Mouse (Mus musculus): ENCODE data around the gene Gmpr. TPM values are rescaled to one million over a fixed set of nuclear protein-coding genes. Genes with fewer than 3 reads are reported as not detected.
A peak's percentile ranks its signal among the peaks of the same experiment; 100 is the strongest.

The Gmpr gene
- polyA plus RNA-seq, 1 experiment from 2014 or later: 50.5 TPM

DNA sequence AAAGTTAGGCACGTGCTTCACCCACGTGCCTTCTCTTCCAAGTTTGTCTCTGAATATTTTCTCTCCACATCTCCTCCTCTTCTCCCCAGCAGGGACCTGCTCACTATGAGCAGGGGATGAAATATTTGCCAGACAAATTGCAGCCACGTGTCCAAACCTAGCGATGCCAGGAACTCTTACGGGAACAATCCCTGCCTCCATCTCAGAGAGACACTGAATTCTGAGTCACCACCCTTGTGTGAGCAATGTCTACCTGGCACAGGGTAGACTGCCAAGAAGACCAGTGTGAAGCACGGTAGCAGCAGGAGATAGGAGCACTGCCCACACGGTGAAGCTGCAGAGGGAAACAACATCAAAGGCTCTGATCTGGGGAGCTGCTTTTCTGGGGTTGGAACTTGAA is 62.7 kb downstream of the Gmpr start:
- H3K27ac ChIP-seq (ENCODE audit: low read length): no peak overlapping the region
- 66% methylated on average over 7 of the region's 7 CpGs for WGBS
- H3K9ac ChIP-seq (ENCODE audit: low read length): no peak overlapping the region
- no peak overlapping the region for H3K4me2 ChIP-seq (ENCODE audit: low read depth, low read length)
- H3K9me3 ChIP-seq (replicated peaks; ENCODE audit: control insufficient read depth, low read length): no peaks in the 10 kb centered on the region
- 0 out of 2 replicates have a peak, but pooled peaks cover 6% of the 10 kb centered on the region for H3K36me3 ChIP-seq (ENCODE audit: control insufficient read depth, insufficient read depth, low read length)
- H3K4me1 ChIP-seq (ENCODE audit: control insufficient read depth, insufficient read depth, low read length): no peaks in the 10 kb centered on the region
- no peaks in the 10 kb centered on the region for H3K27me3 ChIP-seq (ENCODE audit: control insufficient read depth, insufficient read depth, low read length)
- ATAC-seq (ENCODE audit: insufficient read depth, low FRiP score): no peak
- no peak overlapping the region for H3K4me3 ChIP-seq (replicated peaks; ENCODE audit: low read length)

- Histone ChIP-seq H3K4me1 (ENCODE audit: control insufficient read depth, insufficient read depth, low read length) (peaks cover 9% of the 10 kb centered on the region; the same call in 1 of the 2 replicates), H3K4me2 (ENCODE audit: low read depth, low read length) (no peak overlapping the region), H3K9ac (ENCODE audit: low read length) (no peak overlapping the region), H3K9me3 (replicated peaks; ENCODE audit: control insufficient read depth, low read length) (no peaks in the 10 kb centered on the region), H3K36me3 (ENCODE audit: control insufficient read depth, insufficient read depth, low read length) (0 out of 2 replicates have a peak, but pooled peaks cover under 1% of the 10 kb centered on the region), H3K4me3 (replicated peaks; ENCODE audit: low read length) (no peak overlapping the region), H3K27me3 (ENCODE audit: control insufficient read depth, insufficient read depth, low read length) (no peaks in the 10 kb centered on the region), H3K27ac (ENCODE audit: low read length) (no peak overlapping the region)
- no peak for ATAC-seq (ENCODE audit: insufficient read depth, low FRiP score)
- 3% methylated on average over 6 of the region's 6 CpGs for WGBS
Observed at GRCm38 (mm10) chr13:45571795-45572262, 64.6 kb downstream of the Gmpr start.

DNA sequence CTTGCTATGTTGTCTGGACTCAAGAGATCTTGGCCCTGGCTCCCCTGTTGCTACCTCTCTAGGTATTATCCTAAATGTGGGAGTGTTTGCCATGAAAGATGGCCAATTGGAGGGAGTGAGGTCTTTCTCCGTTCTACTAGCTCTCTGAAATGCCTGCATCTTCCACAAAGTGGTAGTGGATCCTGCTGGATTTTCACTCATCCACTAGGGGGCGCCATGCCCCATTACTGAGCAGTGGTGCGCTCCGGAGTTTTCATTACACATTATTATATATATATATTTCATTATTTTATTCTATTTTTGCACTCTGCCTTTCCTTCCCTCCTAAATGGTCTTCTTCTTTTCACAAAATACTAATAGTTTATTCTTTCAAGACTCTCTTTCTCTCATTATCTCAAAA is 65.5 kb downstream of the Gmpr start:
- no peak overlapping the region for H3K4me3 ChIP-seq (replicated peaks; ENCODE audit: low read length)
- no peak for ATAC-seq (ENCODE audit: insufficient read depth, low FRiP score)
- no peaks in the 10 kb centered on the region for H3K27me3 ChIP-seq (ENCODE audit: control insufficient read depth, insufficient read depth, low read length)
- H3K27ac ChIP-seq (ENCODE audit: low read length): no peak overlapping the region
- WGBS: 23% methylated on average over 4 of the region's 4 CpGs
- H3K4me1 ChIP-seq (ENCODE audit: control insufficient read depth, insufficient read depth, low read length): peaks cover 9% of the 10 kb centered on the region; the same call in 1 of the 2 replicates
- no peak overlapping the region for H3K4me2 ChIP-seq (ENCODE audit: low read depth, low read length)
- H3K9ac ChIP-seq (ENCODE audit: low read length): no peak overlapping the region
- H3K9me3 ChIP-seq (replicated peaks; ENCODE audit: control insufficient read depth, low read length): no peaks in the 10 kb centered on the region
- no peaks in the 10 kb centered on the region for H3K36me3 ChIP-seq (ENCODE audit: control insufficient read depth, insufficient read depth, low read length)

GRCm38 (mm10) chr13:45576185-45576584 is 68.9 kb downstream of the Gmpr start:
- WGBS: 39% methylated on average over 4 of the region's 4 CpGs
- Histone ChIP-seq H3K27ac (ENCODE audit: low read length) (peak overlapping the region; percentile 50), H3K9ac (ENCODE audit: low read length) (no peak overlapping the region), H3K27me3 (ENCODE audit: control insufficient read depth, insufficient read depth, low read length) (no peaks in the 10 kb centered on the region), H3K4me3 (replicated peaks; ENCODE audit: low read length) (no peak overlapping the region), H3K36me3 (ENCODE audit: control insufficient read depth, insufficient read depth, low read length) (no peaks in the 10 kb centered on the region), H3K4me2 (ENCODE audit: low read depth, low read length) (no peak overlapping the region), H3K4me1 (ENCODE audit: control insufficient read depth, insufficient read depth, low read length) (peaks cover 9% of the 10 kb centered on the region; the same call in 1 of the 2 replicates), H3K9me3 (replicated peaks; ENCODE audit: control insufficient read depth, low read length) (no peaks in the 10 kb centered on the region)
- peak; percentile 58; the same call in 1 of the 2 replicates for ATAC-seq (ENCODE audit: insufficient read depth, low FRiP score)

- peaks cover 9% of the 10 kb centered on the region; the same call in 1 of the 2 replicates for H3K4me1 ChIP-seq (ENCODE audit: control insufficient read depth, insufficient read depth, low read length)
- ATAC-seq (ENCODE audit: insufficient read depth, low FRiP score): no peak
- no peak overlapping the region for H3K27ac ChIP-seq (ENCODE audit: low read length)
- no peak overlapping the region for H3K4me3 ChIP-seq (replicated peaks; ENCODE audit: low read length)
- no peak overlapping the region for H3K9ac ChIP-seq (ENCODE audit: low read length)
- H3K4me2 ChIP-seq (ENCODE audit: low read depth, low read length): no peak overlapping the region
- no peaks in the 10 kb centered on the region for H3K9me3 ChIP-seq (replicated peaks; ENCODE audit: control insufficient read depth, low read length)
- no peaks in the 10 kb centered on the region for H3K36me3 ChIP-seq (ENCODE audit: control insufficient read depth, insufficient read depth, low read length)
- WGBS: 58% methylated on average over 5 of the region's 5 CpGs
- no peaks in the 10 kb centered on the region for H3K27me3 ChIP-seq (ENCODE audit: control insufficient read depth, insufficient read depth, low read length)
Observed at GRCm38 (mm10) chr13:45577366-45577765, 70.1 kb downstream of the Gmpr start.

DNA sequence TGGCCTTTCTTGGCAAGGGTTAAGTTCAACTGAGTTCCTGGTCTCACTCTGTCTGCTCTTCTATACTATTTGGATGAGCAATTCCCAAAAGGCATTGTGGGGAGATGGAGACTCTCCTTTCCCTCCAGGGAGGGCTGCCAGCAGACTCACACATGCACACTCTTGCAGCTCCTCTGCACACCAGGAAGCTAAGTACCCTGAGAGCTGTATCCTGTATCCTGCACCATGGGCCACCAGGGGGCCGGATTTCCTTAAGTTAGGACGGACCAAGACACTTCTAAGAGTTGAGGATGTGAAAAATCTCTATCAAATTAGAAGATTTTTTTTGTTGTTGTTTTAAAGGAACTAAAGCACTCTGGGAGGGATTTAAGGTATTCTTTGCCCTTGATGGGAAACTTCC is 70.5 kb downstream of the Gmpr start:
- Histone ChIP-seq H3K4me3 (replicated peaks; ENCODE audit: low read length) (no peak overlapping the region), H3K4me2 (ENCODE audit: low read depth, low read length) (no peak overlapping the region), H3K36me3 (ENCODE audit: control insufficient read depth, insufficient read depth, low read length) (no peaks in the 10 kb centered on the region), H3K9ac (ENCODE audit: low read length) (no peak overlapping the region), H3K4me1 (ENCODE audit: control insufficient read depth, insufficient read depth, low read length) (peaks cover 9% of the 10 kb centered on the region; the same call in 1 of the 2 replicates), H3K27ac (ENCODE audit: low read length) (no peak overlapping the region), H3K27me3 (ENCODE audit: control insufficient read depth, insufficient read depth, low read length) (no peaks in the 10 kb centered on the region), H3K9me3 (replicated peaks; ENCODE audit: control insufficient read depth, low read length) (no peaks in the 10 kb centered on the region)
- ATAC-seq (ENCODE audit: insufficient read depth, low FRiP score): no peak
- WGBS: 55% methylated on average over 2 of the region's 2 CpGs

DNA sequence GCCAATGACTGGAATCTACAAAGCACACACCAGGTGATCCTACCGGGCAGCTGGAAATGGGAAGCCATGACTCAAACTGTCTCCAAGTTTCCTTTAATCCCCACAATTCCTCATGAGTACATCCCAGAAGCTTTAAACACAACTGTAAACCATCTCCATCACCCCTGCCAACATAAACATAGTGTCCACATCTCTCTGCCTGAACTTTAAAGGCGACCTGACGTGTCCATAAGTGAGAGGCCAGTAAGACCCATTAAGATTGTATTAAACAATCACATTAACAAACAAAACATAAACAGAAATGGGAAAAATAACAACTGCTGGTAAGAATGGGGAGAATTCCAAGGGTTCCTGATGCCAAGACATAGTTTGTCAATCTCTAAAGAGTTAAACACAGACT is 72.5 kb downstream of the Gmpr start:
- H3K4me3 ChIP-seq (replicated peaks; ENCODE audit: low read length): no peak overlapping the region
- peaks cover 9% of the 10 kb centered on the region; the same call in 1 of the 2 replicates for H3K4me1 ChIP-seq (ENCODE audit: control insufficient read depth, insufficient read depth, low read length)
- no peaks in the 10 kb centered on the region for H3K9me3 ChIP-seq (replicated peaks; ENCODE audit: control insufficient read depth, low read length)
- H3K36me3 ChIP-seq (ENCODE audit: control insufficient read depth, insufficient read depth, low read length): no peaks in the 10 kb centered on the region
- 54% methylated on average over 3 of the region's 3 CpGs for WGBS
- H3K4me2 ChIP-seq (ENCODE audit: low read depth, low read length): no peak overlapping the region
- no peak overlapping the region for H3K27ac ChIP-seq (ENCODE audit: low read length)
- no peak overlapping the region for H3K9ac ChIP-seq (ENCODE audit: low read length)
- ATAC-seq (ENCODE audit: insufficient read depth, low FRiP score): no peak
- H3K27me3 ChIP-seq (ENCODE audit: control insufficient read depth, insufficient read depth, low read length): no peaks in the 10 kb centered on the region

DNA sequence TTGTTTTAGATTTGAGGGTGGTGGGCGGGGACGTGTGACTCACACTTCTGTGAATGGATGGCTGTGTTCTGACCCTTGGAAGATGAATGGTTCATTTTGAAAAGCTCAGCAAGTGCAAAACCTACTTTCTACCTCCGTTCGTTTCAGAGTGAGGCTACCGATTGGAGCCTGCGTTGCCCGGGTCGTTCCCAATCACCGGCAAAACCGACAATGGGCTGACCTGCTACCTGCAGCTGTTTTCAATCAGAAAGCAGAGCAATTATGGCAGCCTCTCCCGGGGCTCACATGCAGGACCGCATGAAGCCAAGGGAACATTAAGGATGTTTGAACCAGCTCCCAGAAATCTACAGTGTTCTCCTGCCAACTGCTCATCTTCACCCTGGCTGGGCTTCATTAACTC is 75.0 kb downstream of the Gmpr start:
- Histone ChIP-seq H3K27me3 (ENCODE audit: control insufficient read depth, insufficient read depth, low read length) (no peaks in the 10 kb centered on the region), H3K4me3 (replicated peaks; ENCODE audit: low read length) (no peak overlapping the region), H3K9ac (ENCODE audit: low read length) (0 out of 2 replicates have a peak overlapping the region, but pooled peaks have one; percentile 16), H3K9me3 (replicated peaks; ENCODE audit: control insufficient read depth, low read length) (no peaks in the 10 kb centered on the region), H3K4me1 (ENCODE audit: control insufficient read depth, insufficient read depth, low read length) (no peaks in the 10 kb centered on the region), H3K4me2 (ENCODE audit: low read depth, low read length) (peak overlapping the region; percentile 31), H3K36me3 (ENCODE audit: control insufficient read depth, insufficient read depth, low read length) (no peaks in the 10 kb centered on the region), H3K27ac (ENCODE audit: low read length) (no peak overlapping the region; the same call in 1 of the 2 replicates)
- no peak for ATAC-seq (ENCODE audit: insufficient read depth, low FRiP score)
- WGBS: 39% methylated on average over 12 of the region's 12 CpGs

DNA sequence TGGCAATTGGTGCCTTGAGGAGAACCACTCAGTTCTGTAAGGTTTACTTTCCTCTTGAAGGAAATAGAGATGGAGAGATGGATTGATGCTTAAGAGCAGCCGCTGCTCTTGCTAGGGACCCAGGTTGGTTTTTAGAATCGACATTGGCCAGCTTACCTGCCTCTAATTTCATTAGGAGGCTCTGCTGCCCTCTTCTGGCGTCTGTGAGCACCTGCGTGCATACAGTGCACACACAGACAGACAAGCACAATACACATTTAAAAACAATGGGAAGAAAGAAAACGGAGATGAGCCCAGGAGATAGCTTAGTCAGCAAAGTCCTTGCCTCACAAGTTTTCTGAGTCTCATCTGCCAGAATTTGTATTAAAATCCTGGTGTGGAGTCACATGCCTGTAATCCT is 75.8 kb downstream of the Gmpr start:
- no peak overlapping the region for H3K27ac ChIP-seq (ENCODE audit: low read length)
- no peaks in the 10 kb centered on the region for H3K27me3 ChIP-seq (ENCODE audit: control insufficient read depth, insufficient read depth, low read length)
- no peak overlapping the region for H3K4me2 ChIP-seq (ENCODE audit: low read depth, low read length)
- H3K4me3 ChIP-seq (replicated peaks; ENCODE audit: low read length): no peak overlapping the region
- no peak for ATAC-seq (ENCODE audit: insufficient read depth, low FRiP score)
- 86% methylated on average over 5 of the region's 5 CpGs for WGBS
- no peak overlapping the region for H3K9ac ChIP-seq (ENCODE audit: low read length)
- H3K4me1 ChIP-seq (ENCODE audit: control insufficient read depth, insufficient read depth, low read length): no peaks in the 10 kb centered on the region
- H3K9me3 ChIP-seq (replicated peaks; ENCODE audit: control insufficient read depth, low read length): no peaks in the 10 kb centered on the region
- no peaks in the 10 kb centered on the region for H3K36me3 ChIP-seq (ENCODE audit: control insufficient read depth, insufficient read depth, low read length)

Data from stomach, embryonic 16.5 days (tissue).